Mouse (Mus musculus) central nervous system, embryonic 18 days (tissue): ENCODE results near the gene Gm5941. TPM values are rescaled to one million over a fixed set of nuclear protein-coding genes. Genes with fewer than 3 reads are reported as not detected.

ENCODE experiments used
- polyA plus RNA-seq: library from polyadenylated mRNA; depleted of rRNA; stranded (reverse); fragments of >200 nt; gene quantifications from 2 replicates; pipeline ENCODE4 v1.2.3, GENCODE M21; 2012; rRNA removed

Gene Gm5941
- polyA plus RNA-seq = not detected in 2 replicates

DNA sequence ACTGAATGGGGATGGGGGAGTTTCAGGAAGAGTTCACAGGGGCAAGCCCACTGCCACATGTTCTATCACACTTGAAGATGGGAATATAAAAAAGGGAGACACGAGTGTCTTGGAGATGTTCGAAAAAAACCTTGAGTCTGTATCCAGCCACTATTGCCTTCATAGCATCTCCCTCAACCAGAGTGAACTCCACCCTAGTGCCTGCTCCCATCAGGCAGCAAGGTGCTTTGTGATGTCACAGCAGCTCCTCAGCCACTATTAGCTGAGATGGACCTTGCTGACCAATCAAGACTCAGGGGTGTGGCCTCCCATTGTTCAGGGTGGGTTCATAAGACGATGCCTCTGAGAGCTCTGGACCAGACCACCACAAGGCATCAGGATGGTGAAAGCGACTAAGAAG, at the start of gene Gm5941:
Gene Gm5941, plus strand, starts transcription at position 301 of the 400 bp plus-strand sequence.

Other genes with a start within 250 kb of the Gm5941 start
- gene Mageb18, start 109.6 kb downstream of the Gm5941 start, polyA plus RNA-seq = 0.03 TPM in 1 of 2 replicates, not detected in the other